Mouse (Mus musculus) heart, postnatal 36 days (tissue): ENCODE results near the gene Magoh. TPM values are rescaled to one million over a fixed set of nuclear protein-coding genes. Genes with fewer than 3 reads are reported as not detected.
A peak's percentile ranks its signal among the peaks of the same experiment; 100 is the strongest.

Experiments used
- DNase-seq, 2 experiments: peaks; one replicate each; pipeline ENCODE4 v3.0.0; 2021 to 2022
- intact Hi-C: fragments of 180-260 bp; cut with DNase I; formaldehyde crosslinking; loops from one replicate; pipeline ENCODE4 v1.15.1; 2025
- total RNA-seq, 2 experiments: library from RNA; stranded (reverse); gene quantifications; 2 replicates each; pipeline ENCODE4 v1.2.3; 2021

Magoh gene
- total RNA-seq, 2 experiments from 2014 or later: 43.0 to 43.5 TPM

GRCm38 (mm10) chr4:107886371-107886770 lies 6.8 kb downstream of the Magoh start:
- no peak for DNase-seq
- intact Hi-C loops: no loop called here

- intact Hi-C loops: no loop called here
- DNase-seq: no peak
Measured at GRCm38 (mm10) chr4:107889385-107889730, 9.8 kb downstream of the Magoh start.

- intact Hi-C loops: loop anchor here (2.0 to 10.0 kb wide), 2 partner anchors 33 to 435 kb away; partner anchors contain the start of genes Coa7 and Cpt2
Measured at GRCm38 (mm10) chr4:107889731-107890432, 10.3 kb downstream of the Magoh start, which contains the start of gene 0610037L13Rik. TSS of gene 0610037L13Rik (plus strand) at chr4:107889813.

GRCm38 (mm10) chr4:107892663-107893062 lies 13.1 kb downstream of the Magoh start:
- no peak for DNase-seq
- intact Hi-C loops: loop anchor here (10.0 kb wide), 1 partner anchor 432 kb away; the partner anchor contains the start of gene Coa7

More at GRCm38 (mm10) chr4:107889731-107890432, 10.3 kb downstream of the Magoh start, which contains the start of gene 0610037L13Rik:
- DNase-seq: peak; percentile 93 to 94

- DNase-seq: no peak
- intact Hi-C loops: loop anchor here (10.0 kb wide), 1 partner anchor 425 kb away; the partner anchor contains the start of gene Coa7
Measured at GRCm38 (mm10) chr4:107899211-107899927, 19.8 kb downstream of the Magoh start.

- no peak for DNase-seq
- intact Hi-C loops: no loop called here
Measured at GRCm38 (mm10) chr4:107900206-107900605, 20.7 kb downstream of the Magoh start.

GRCm38 (mm10) chr4:107904252-107904651 lies 24.7 kb downstream of the Magoh start:
- intact Hi-C loops: no loop called here
- DNase-seq: no peak

GRCm38 (mm10) chr4:107906561-107906960 lies 27.0 kb downstream of the Magoh start:
- DNase-seq: no peak
- intact Hi-C loops: no loop called here

GRCm38 (mm10) chr4:107910020-107910419 lies 30.5 kb downstream of the Magoh start:
- no peak for DNase-seq

GRCm38 (mm10) chr4:107920336-107920735 lies 40.8 kb downstream of the Magoh start:
- intact Hi-C loops: loop anchor here (5.0 to 10.0 kb wide), 2 partner anchors 152 to 384 kb away; partner anchors contain the start of gene Zyg11b
- no peak for DNase-seq

More at GRCm38 (mm10) chr4:107910020-107910419, 30.5 kb downstream of the Magoh start:
- intact Hi-C loops: no loop called here

- intact Hi-C loops: loop anchor here (5.0 to 10.0 kb wide), 2 partner anchors 151 to 384 kb away; partner anchors contain the start of gene Zyg11b
- peak; percentile 18 to 33 for DNase-seq
Measured at GRCm38 (mm10) chr4:107921152-107921695, 41.7 kb downstream of the Magoh start.

- intact Hi-C loops: loop anchor here (2.0 to 10.0 kb wide), 3 partner anchors 31 to 383 kb away; partner anchors contain the start of gene Zyg11b
- DNase-seq: peak; percentile 17 to 46
Measured at GRCm38 (mm10) chr4:107921952-107922351, 42.4 kb downstream of the Magoh start.

GRCm38 (mm10) chr4:107923145-107923802 lies 43.7 kb downstream of the Magoh start, which contains the start of gene Cpt2:
TSS of gene Cpt2 (minus strand) at chr4:107923610.
- intact Hi-C loops: loop anchor here (2.0 to 10.0 kb wide), 3 partner anchors 32 to 382 kb away; partner anchors contain the start of gene Zyg11b
- peak; percentile 95 for DNase-seq

- intact Hi-C loops: loop anchor here (2.0 to 10.0 kb wide), 3 partner anchors 33 to 381 kb away; partner anchors contain the start of gene Zyg11b
Measured at GRCm38 (mm10) chr4:107923803-107924194, 44.2 kb downstream of the Magoh start.

GRCm38 (mm10) chr4:107928269-107928668 lies 48.7 kb downstream of the Magoh start:
- no peak for DNase-seq
- intact Hi-C loops: loop anchor here (10.0 kb wide), 1 partner anchor 377 kb away; the partner anchor contains the start of gene Zyg11b

More at GRCm38 (mm10) chr4:107923803-107924194, 44.2 kb downstream of the Magoh start:
- no peak for DNase-seq

- intact Hi-C loops: loop anchor here (10.0 kb wide), 1 partner anchor 376 kb away; the partner anchor contains the start of gene Zyg11b
Measured at GRCm38 (mm10) chr4:107928726-107929125, 49.2 kb downstream of the Magoh start.

GRCm38 (mm10) chr4:107931453-107931852 lies 51.9 kb downstream of the Magoh start:
- DNase-seq: no peak
- intact Hi-C loops: no loop called here

More at GRCm38 (mm10) chr4:107928726-107929125, 49.2 kb downstream of the Magoh start:
- no peak for DNase-seq

- intact Hi-C loops: no loop called here
- DNase-seq: no peak
Measured at GRCm38 (mm10) chr4:107933239-107933638, 53.7 kb downstream of the Magoh start.

GRCm38 (mm10) chr4:107935254-107935653 lies 55.7 kb downstream of the Magoh start:
- intact Hi-C loops: loop anchor here (5.0 kb wide), 1 partner anchor 392 kb away; the partner anchor contains the start of gene Coa7
- DNase-seq: no peak
